Mouse (Mus musculus) colon, adult 2 months (tissue): ENCODE results near the gene Hoxc8. TPM values are rescaled to one million over a fixed set of nuclear protein-coding genes. Genes with fewer than 3 reads are reported as not detected.

Experiments used
- polyA plus RNA-seq: library from polyadenylated mRNA; depleted of rRNA; stranded (reverse); fragments of >200 nt; gene quantifications from 2 replicates; pipeline ENCODE4 v1.2.3, GENCODE M21; 2012; rRNA removed

Gene Hoxc8
- 0.16 TPM in 1 of 2 replicates, not detected in the other for polyA plus RNA-seq

GRCm38 (mm10) chr15:102990461-102991397 is at the start of gene Hoxc8:
Hoxc8 (plus strand) TSS chr15:102990607.

DNA sequence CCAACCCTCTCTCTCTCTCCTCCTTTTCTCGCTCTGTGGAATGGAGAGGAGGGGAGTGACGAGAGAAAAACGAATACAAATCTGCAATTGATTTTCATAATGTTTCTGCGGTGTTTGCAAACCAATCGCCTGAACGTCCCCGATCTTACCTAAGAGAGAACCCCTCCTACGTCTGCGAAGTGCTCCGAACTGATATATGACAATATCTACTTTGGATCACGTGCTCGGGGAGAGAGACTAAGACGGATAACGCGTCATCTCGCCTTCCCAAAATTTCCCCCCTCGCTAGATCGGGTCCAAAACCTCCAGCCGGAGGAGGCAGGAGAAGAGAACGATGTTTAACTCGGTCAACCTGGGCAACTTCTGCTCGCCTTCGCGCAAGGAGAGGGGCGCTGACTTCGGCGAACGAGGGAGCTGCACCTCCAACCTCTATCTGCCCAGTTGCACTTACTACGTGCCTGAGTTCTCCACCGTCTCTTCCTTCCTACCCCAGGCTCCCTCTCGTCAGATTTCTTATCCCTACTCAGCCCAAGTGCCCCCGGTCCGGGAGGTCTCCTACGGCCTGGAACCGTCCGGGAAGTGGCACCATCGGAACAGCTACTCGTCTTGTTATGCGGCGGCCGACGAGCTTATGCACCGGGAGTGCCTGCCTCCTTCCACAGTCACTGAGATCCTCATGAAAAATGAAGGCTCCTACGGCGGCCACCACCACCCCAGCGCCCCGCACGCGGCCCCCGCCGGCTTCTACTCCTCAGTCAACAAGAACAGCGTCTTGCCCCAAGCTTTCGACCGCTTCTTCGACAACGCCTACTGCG is 36.0 kb upstream of the Hoxc8 start, which contains the start of gene Hoxc11:
Gene Hoxc11 (plus strand): TSS at position 236 of the 815 bp plus-strand sequence.

DNA sequence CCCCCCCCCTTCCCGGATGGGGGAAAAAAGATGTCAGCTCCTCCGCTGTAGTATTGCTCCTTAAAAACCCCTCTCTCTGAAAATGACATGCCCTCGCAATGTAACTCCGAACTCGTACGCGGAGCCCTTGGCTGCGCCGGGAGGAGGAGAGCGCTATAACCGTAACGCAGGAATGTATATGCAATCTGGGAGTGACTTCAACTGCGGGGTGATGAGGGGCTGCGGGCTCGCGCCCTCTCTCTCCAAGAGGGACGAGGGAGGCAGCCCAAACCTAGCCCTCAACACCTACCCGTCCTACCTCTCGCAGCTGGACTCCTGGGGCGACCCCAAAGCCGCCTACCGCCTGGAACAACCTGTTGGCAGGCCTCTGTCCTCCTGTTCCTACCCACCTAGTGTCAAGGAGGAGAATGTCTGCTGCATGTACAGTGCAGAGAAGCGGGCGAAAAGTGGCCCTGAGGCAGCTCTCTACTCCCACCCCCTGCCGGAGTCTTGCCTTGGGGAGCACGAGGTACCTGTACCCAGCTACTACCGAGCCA is 23.6 kb upstream of the Hoxc8 start, which contains the start of gene Hoxc10:
Gene Hoxc10 (plus strand): TSS at position 21 of the 536 bp plus-strand sequence.

GRCm38 (mm10) chr15:102967312-102967510 is 23.2 kb upstream of the Hoxc8 start, which contains the start of gene Hoxc5:
Hoxc5 (plus strand) TSS chr15:102967443.

GRCm38 (mm10) chr15:102976171-102976570 is 14.2 kb upstream of the Hoxc8 start, which contains the start of gene Hoxc9:
Hoxc9 (plus strand) TSS chr15:102976439.

GRCm38 (mm10) chr15:102997939-102998355 is 7.5 kb downstream of the Hoxc8 start, which contains the start of gene Hoxc6:
Hoxc6 (plus strand) TSS chr15:102998257.

DNA sequence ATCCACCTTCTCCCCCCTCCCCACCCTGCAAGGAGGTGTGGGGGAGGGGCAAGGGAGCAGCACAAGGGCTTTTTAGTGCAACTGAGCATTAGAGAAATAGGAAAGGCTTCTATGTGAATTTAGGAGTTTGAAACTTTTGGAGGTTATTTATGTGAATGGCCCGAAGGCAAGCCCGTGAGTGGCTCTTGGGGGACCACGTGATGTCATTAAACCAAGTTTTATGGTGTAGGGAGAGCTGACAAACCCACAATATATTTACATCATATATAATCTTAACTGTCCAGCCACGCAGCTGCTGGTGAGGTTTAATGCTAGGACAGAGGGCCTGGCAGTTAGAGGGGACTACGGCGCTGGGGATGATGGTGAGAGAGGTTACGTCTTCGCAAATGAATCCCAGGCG is 28.2 kb downstream of the Hoxc8 start, which contains the start of gene Hoxc4:
Gene Hoxc4 (plus strand): TSS at position 299 of the 400 bp plus-strand sequence.

Other genes starting within 250 kb of the Hoxc8 start
- gene Hoxc13, start 69.5 kb upstream of the Hoxc8 start, polyA plus RNA-seq: not detected in 2 replicates
- gene Hoxc12, start 53.9 kb upstream of the Hoxc8 start, polyA plus RNA-seq: not detected in 2 replicates
- not detected in 2 replicates for gene Hoxc11, start 36.2 kb upstream of the Hoxc8 start, polyA plus RNA-seq
- 0.07 and 0.43 TPM in 2 replicates for gene Hoxc10, start 23.8 kb upstream of the Hoxc8 start, polyA plus RNA-seq
- 0.06 and 0.19 TPM in 2 replicates for gene Hoxc5, start 23.2 kb upstream of the Hoxc8 start, polyA plus RNA-seq
- gene Hoxc9, start 14.2 kb upstream of the Hoxc8 start, polyA plus RNA-seq: 0.14 and 0.15 TPM in 2 replicates
- 0.27 and 0.45 TPM in 2 replicates for gene Hoxc6, start 7.7 kb downstream of the Hoxc8 start, polyA plus RNA-seq
- gene Hoxc4, start 28.3 kb downstream of the Hoxc8 start, polyA plus RNA-seq: 0.13 and 0.25 TPM in 2 replicates
- 23.5 and 24.3 TPM in 2 replicates for gene Smug1, start 176.5 kb downstream of the Hoxc8 start, polyA plus RNA-seq
- 4.0 and 6.1 TPM in 2 replicates for gene Cbx5, start 249.2 kb downstream of the Hoxc8 start, polyA plus RNA-seq
- gene Hnrnpa1, start 249.8 kb downstream of the Hoxc8 start, polyA plus RNA-seq: 27.9 and 34.6 TPM in 2 replicates